Mouse (Mus musculus): ENCODE measurements around the gene Arhgef25. TPM values are rescaled to one million over a fixed set of nuclear protein-coding genes. Genes with fewer than 3 reads are reported as not detected.
A peak's percentile ranks its signal among the peaks of the same experiment; 100 is the strongest.

The Arhgef25 gene
- polyA plus RNA-seq, 1 experiment from 2014 or later = 8.2 TPM

GRCm38 (mm10) chr10:127204589-127204988 is 14.7 kb upstream of the Arhgef25 start:
- H3K9me3 ChIP-seq (replicated peaks) = no peaks in the 10 kb centered on the region
- H3K27ac ChIP-seq = peak overlapping the region; percentile 100
- no peaks in the 10 kb centered on the region for H3K27me3 ChIP-seq
- H3K36me3 ChIP-seq = peaks cover 92% of the 10 kb centered on the region
- peak overlapping the region; percentile 81 for H3K9ac ChIP-seq
- 29% methylated on average over 5 of the region's 5 CpGs for WGBS (ENCODE audit: insufficient replicate concordance)
- H3K4me2 ChIP-seq = peak overlapping the region; percentile 78
- ATAC-seq (ENCODE audit: low read depth) (peak; percentile 2; the same call in 1 of the 2 replicates), DNase-seq (no peak)
- peak overlapping the region; percentile 53 for H3K4me3 ChIP-seq (replicated peaks)
- peaks cover 94% of the 10 kb centered on the region for H3K4me1 ChIP-seq (replicated peaks)

GRCm38 (mm10) chr10:127203106-127203505 is 13.2 kb upstream of the Arhgef25 start:
- Histone ChIP-seq H3K27me3 (no peaks in the 10 kb centered on the region), H3K4me3 (replicated peaks) (peak overlapping the region; percentile 20), H3K36me3 (peaks cover 94% of the 10 kb centered on the region), H3K27ac (peak overlapping the region; percentile 100), H3K9me3 (replicated peaks) (no peaks in the 10 kb centered on the region), H3K4me1 (replicated peaks) (peaks cover 87% of the 10 kb centered on the region), H3K9ac (peak overlapping the region; percentile 81), H3K4me2 (peak overlapping the region; percentile 78)
- DNase-seq (peak; percentile 59), ATAC-seq (ENCODE audit: low read depth) (peak; percentile 80)
- WGBS (ENCODE audit: insufficient replicate concordance) = 33% methylated on average over 3 of the region's 3 CpGs

- WGBS (ENCODE audit: insufficient replicate concordance) = 85% methylated on average over 8 of the region's 8 CpGs
- DNase-seq (no peak), ATAC-seq (ENCODE audit: low read depth) (no peak)
- Histone ChIP-seq H3K4me3 (replicated peaks) (no peak overlapping the region), H3K4me1 (replicated peaks) (peaks cover 83% of the 10 kb centered on the region), H3K27me3 (no peaks in the 10 kb centered on the region), H3K4me2 (no peak overlapping the region), H3K9ac (no peak overlapping the region), H3K36me3 (peaks cover 81% of the 10 kb centered on the region), H3K9me3 (replicated peaks) (no peaks in the 10 kb centered on the region), H3K27ac (peak overlapping the region; percentile 100)
Observed at GRCm38 (mm10) chr10:127200279-127200678, 10.4 kb upstream of the Arhgef25 start.

GRCm38 (mm10) chr10:127199474-127199873 is 9.6 kb upstream of the Arhgef25 start:
- no peaks in the 10 kb centered on the region for H3K9me3 ChIP-seq (replicated peaks)
- ATAC-seq (ENCODE audit: low read depth) (no peak), DNase-seq (no peak)
- H3K9ac ChIP-seq = no peak overlapping the region
- H3K4me2 ChIP-seq = no peak overlapping the region
- peaks cover 83% of the 10 kb centered on the region for H3K4me1 ChIP-seq (replicated peaks)
- 85% methylated on average over 11 of the region's 11 CpGs for WGBS (ENCODE audit: insufficient replicate concordance)
- no peak overlapping the region for H3K4me3 ChIP-seq (replicated peaks)
- peak overlapping the region; percentile 100 for H3K27ac ChIP-seq
- H3K36me3 ChIP-seq = peaks cover 73% of the 10 kb centered on the region
- H3K27me3 ChIP-seq = no peaks in the 10 kb centered on the region

GRCm38 (mm10) chr10:127199068-127199467 is 9.2 kb upstream of the Arhgef25 start:
- ATAC-seq (ENCODE audit: low read depth) = no peak
- Histone ChIP-seq H3K27me3 (no peaks in the 10 kb centered on the region), H3K27ac (peak overlapping the region; percentile 100), H3K4me1 (replicated peaks) (peaks cover 83% of the 10 kb centered on the region), H3K4me3 (replicated peaks) (no peak overlapping the region), H3K9ac (no peak overlapping the region), H3K36me3 (peaks cover 69% of the 10 kb centered on the region), H3K4me2 (no peak overlapping the region), H3K9me3 (replicated peaks) (no peaks in the 10 kb centered on the region)
- DNase-seq = no peak
- 83% methylated on average over 5 of the region's 5 CpGs for WGBS (ENCODE audit: insufficient replicate concordance)

GRCm38 (mm10) chr10:127198492-127198891 is 8.6 kb upstream of the Arhgef25 start:
- Histone ChIP-seq H3K4me3 (replicated peaks) (no peak overlapping the region), H3K9ac (no peak overlapping the region), H3K4me1 (replicated peaks) (peaks cover 82% of the 10 kb centered on the region), H3K36me3 (peaks cover 63% of the 10 kb centered on the region), H3K27me3 (no peaks in the 10 kb centered on the region), H3K4me2 (no peak overlapping the region), H3K27ac (peak overlapping the region; percentile 100), H3K9me3 (replicated peaks) (no peaks in the 10 kb centered on the region)
- ATAC-seq (ENCODE audit: low read depth) (no peak), DNase-seq (no peak)
- 69% methylated on average over 2 of the region's 2 CpGs for WGBS (ENCODE audit: insufficient replicate concordance)

- H3K9ac ChIP-seq = no peak overlapping the region; the same call in 1 of the 2 replicates
- no peaks in the 10 kb centered on the region for H3K27me3 ChIP-seq
- H3K27ac ChIP-seq = peak overlapping the region; percentile 63
- DNase-seq (no peak), ATAC-seq (ENCODE audit: low read depth) (no peak)
- peaks cover 61% of the 10 kb centered on the region for H3K36me3 ChIP-seq
- no peaks in the 10 kb centered on the region for H3K9me3 ChIP-seq (replicated peaks)
- 75% methylated on average over 11 of the region's 11 CpGs for WGBS (ENCODE audit: insufficient replicate concordance)
- peaks cover 82% of the 10 kb centered on the region for H3K4me1 ChIP-seq (replicated peaks)
- no peak overlapping the region for H3K4me2 ChIP-seq
- H3K4me3 ChIP-seq (replicated peaks) = no peak overlapping the region
Observed at GRCm38 (mm10) chr10:127197505-127198110, 7.7 kb upstream of the Arhgef25 start.

GRCm38 (mm10) chr10:127197104-127197503 is 7.2 kb upstream of the Arhgef25 start:
- Histone ChIP-seq H3K9me3 (replicated peaks) (no peaks in the 10 kb centered on the region), H3K27me3 (no peaks in the 10 kb centered on the region), H3K36me3 (peaks cover 60% of the 10 kb centered on the region), H3K9ac (no peak overlapping the region), H3K27ac (peak overlapping the region; percentile 63), H3K4me1 (replicated peaks) (peaks cover 82% of the 10 kb centered on the region), H3K4me2 (no peak overlapping the region), H3K4me3 (replicated peaks) (no peak overlapping the region)
- 87% methylated on average over 8 of the region's 8 CpGs for WGBS (ENCODE audit: insufficient replicate concordance)
- ATAC-seq (ENCODE audit: low read depth) (no peak), DNase-seq (no peak)

GRCm38 (mm10) chr10:127196392-127196791 is 6.5 kb upstream of the Arhgef25 start:
- Histone ChIP-seq H3K36me3 (peaks cover 54% of the 10 kb centered on the region), H3K27me3 (no peaks in the 10 kb centered on the region), H3K4me3 (replicated peaks) (peak overlapping the region; percentile 88), H3K9ac (peak overlapping the region; percentile 95), H3K27ac (peak overlapping the region; percentile 93), H3K9me3 (replicated peaks) (no peaks in the 10 kb centered on the region), H3K4me1 (replicated peaks) (peaks cover 82% of the 10 kb centered on the region), H3K4me2 (peak overlapping the region; percentile 98)
- DNase-seq (no peak), ATAC-seq (ENCODE audit: low read depth) (no peak)
- WGBS (ENCODE audit: insufficient replicate concordance) = 64% methylated on average over 5 of the region's 5 CpGs

GRCm38 (mm10) chr10:127195328-127196129 is 5.6 kb upstream of the Arhgef25 start, which contains the start of gene Dtx3:
Gene Dtx3 (minus strand): TSS chr10:127195728.
- ATAC-seq (ENCODE audit: low read depth) (peak; percentile 30), DNase-seq (no peak)
- H3K27me3 ChIP-seq = no peaks in the 10 kb centered on the region
- peaks cover 84% of the 10 kb centered on the region for H3K4me1 ChIP-seq (replicated peaks)
- H3K27ac ChIP-seq = peak within 1 kb of the TSS; percentile 93
- under 1% methylated on average over 32 of the region's 47 CpGs for WGBS (ENCODE audit: insufficient replicate concordance)
- H3K9me3 ChIP-seq (replicated peaks) = no peaks in the 10 kb centered on the region
- H3K9ac ChIP-seq = peak within 1 kb of the TSS; percentile 95
- H3K4me3 ChIP-seq (replicated peaks) = peak within 1 kb of the TSS; percentile 88
- peaks cover 46% of the 10 kb centered on the region for H3K36me3 ChIP-seq
- peak within 1 kb of the TSS; percentile 98 for H3K4me2 ChIP-seq

GRCm38 (mm10) chr10:127194428-127195327 is 4.8 kb upstream of the Arhgef25 start:
- ATAC-seq (ENCODE audit: low read depth) = peak; percentile 61
- no peaks in the 10 kb centered on the region for H3K9me3 ChIP-seq (replicated peaks)
- no peak for DNase-seq
- 5% methylated on average over 22 of the region's 22 CpGs for WGBS (ENCODE audit: insufficient replicate concordance)
- peaks cover 37% of the 10 kb centered on the region for H3K36me3 ChIP-seq
- no peaks in the 10 kb centered on the region for H3K27me3 ChIP-seq
- peaks cover 84% of the 10 kb centered on the region for H3K4me1 ChIP-seq (replicated peaks)
- H3K27ac ChIP-seq = peak overlapping the region; percentile 93
- peak overlapping the region; percentile 88 for H3K4me3 ChIP-seq (replicated peaks)
- H3K4me2 ChIP-seq = peak overlapping the region; percentile 98
- H3K9ac ChIP-seq = peak overlapping the region; percentile 95

Measured in liver, embryonic 13.5 days (tissue).